Mouse (Mus musculus) thymus, postnatal 36 days (tissue): ENCODE measurements around the gene Acox1.

ENCODE experiments used
- DNase-seq, 2 experiments: peaks; one replicate each; pipeline ENCODE4 v3.0.0; 2022; ENCODE audit warnings: mixed read lengths in 2 of 2

The Acox1 gene

DNA sequence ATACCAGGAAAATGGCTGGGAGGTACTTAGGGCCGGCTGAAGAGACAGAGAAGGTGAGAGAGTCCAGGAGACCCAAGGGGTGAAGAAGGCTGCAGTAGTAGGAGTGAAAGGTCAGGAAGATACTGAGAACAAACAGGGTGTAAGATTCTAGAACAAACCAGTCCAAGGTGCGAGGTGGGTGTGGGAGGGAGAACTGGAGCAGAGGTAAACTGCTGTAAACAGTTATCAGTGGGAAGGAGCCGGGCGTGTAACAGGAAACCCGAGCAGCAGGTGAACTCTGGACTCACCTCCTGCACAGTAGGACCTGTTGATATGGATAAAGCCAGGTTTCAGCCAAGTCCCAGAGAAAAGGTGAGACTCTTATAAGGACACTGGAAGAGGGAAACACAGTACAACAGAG is 11.9 kb upstream of the Acox1 start:
- DNase-seq = no peak

DNA sequence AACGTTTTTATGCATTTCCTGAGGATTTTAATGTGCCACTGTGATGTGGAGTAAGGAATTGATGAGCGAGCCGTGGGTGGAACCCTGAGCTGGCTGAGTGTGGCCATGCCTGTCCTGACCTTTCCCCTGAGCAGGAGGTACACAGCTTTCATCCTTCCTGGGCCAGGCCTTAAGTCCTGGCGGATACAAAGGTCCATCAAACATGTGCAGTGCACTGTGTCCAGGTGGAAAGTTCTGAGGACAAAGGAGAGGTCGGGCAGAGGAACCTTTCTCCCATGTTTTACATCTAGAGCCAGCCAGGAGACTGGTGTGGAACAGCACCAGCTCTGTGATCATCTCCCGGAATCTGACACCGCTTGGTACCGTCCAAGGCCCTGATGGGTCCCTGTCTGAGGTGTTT is 10.4 kb upstream of the Acox1 start:
- DNase-seq = no peak

DNA sequence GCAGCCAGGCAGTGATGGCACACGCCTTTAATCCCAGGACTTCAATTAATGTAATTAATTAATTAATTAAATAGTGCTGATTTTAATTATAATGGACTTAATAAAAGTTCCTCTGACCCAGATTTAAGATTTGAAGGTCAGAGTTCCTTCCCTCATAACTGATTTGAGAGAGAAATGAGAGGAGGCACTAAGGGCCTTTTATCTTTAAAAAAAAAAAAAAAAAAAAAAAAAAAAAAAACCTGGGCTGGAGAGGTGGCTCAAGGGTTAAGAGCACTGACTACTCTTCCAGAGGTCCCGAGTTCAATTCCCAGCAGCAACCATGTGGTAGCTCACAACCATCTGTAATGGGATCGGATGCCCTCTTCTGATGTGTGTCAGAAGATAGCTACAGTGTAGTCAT is 9.8 kb upstream of the Acox1 start:
- no peak for DNase-seq

DNA sequence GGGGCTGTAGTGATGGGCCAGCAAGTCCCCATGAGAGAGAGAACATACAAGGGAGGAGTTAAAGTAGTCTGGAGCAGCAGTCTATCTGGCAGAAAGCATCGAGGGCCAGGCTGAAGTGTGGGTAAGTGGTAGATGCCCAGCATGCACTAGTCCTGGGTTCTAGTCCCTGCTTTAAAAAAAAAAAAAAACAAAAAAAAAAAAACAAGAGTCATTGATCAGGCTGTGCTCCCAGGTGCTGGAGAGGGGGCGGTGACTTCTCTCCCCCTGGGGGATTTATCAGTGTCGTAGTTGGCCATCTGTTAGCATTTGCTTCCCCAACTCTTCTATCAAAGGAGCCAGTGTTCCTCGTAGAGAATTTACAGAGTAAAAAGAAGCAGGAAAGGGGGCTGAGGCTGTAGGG is 7.8 kb upstream of the Acox1 start:
- DNase-seq = no peak

DNA sequence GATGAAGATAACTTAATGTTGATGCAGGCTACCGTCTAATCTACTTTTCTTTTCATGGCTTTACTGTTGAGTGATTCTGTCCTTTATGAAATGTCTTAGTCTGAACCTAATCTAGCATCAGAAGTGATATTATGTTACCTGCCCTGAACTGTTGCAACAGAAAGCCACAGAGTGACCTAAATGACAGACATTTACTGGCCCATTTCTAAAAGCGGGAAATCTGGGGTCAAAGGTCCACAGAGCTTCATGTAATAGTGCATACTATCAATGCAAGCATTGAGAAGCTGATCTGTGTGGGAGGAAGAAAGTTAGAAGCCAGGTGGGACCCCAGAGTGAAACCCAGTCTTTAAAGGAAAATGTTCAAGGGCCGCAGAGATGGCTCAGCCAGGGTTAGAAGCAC is 4.3 kb upstream of the Acox1 start:
- no peak for DNase-seq

DNA sequence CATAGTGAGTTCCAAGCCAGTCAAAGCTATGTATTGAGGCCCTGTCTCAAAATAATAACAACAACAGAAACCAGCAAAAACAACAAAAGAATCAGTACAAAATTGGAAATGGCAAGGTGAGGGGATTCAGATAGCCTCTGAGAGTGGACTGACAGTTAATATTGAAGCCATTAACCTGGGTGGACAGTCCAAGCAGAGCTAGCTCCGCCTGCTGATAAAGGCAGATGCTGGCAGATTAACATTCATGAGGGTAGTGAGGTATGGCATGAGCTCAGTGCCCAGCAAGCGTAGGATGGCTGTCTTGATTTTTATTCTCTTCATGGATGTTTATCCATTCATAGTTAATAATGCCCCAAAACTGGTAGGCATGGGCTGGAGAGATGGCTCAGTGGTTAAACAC is 2.3 kb upstream of the Acox1 start:
- no peak for DNase-seq

DNA sequence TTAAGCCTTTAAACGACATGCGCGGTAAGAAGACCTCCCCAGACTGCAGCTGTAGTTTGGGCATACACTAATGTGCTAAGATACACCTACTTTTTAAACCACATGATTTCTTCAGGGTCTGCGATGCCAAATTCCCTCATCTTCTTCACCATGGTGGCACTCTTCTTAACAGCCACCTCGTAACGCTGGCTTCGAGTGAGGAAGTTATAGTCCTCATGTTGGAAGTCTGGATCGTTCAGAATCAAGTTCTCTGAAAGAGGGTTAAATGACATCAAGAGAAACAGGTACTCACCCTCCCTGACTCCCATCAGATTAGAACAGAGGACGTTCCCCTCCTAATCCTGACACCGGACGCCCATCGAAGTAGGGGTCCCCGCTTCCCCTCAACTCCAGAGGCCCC is 713 bp downstream of the Acox1 start:
- DNase-seq = no peak

DNA sequence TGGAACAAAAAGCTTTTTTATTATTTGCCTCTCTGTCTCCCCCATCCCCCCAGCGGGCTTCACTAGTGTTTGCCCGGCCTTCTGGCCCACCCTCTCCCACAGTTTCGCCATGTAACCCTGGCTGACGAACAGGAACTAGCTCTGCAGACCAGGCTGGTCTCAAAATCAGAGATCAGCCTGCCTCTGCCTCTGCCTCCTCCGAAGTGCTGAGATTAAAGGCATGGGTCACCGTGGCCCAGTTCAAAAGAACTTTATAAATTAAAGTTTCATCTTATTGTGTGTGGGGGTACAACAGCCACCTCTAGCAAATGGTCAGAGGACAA is 1.3 kb downstream of the Acox1 start:
- no peak for DNase-seq

DNA sequence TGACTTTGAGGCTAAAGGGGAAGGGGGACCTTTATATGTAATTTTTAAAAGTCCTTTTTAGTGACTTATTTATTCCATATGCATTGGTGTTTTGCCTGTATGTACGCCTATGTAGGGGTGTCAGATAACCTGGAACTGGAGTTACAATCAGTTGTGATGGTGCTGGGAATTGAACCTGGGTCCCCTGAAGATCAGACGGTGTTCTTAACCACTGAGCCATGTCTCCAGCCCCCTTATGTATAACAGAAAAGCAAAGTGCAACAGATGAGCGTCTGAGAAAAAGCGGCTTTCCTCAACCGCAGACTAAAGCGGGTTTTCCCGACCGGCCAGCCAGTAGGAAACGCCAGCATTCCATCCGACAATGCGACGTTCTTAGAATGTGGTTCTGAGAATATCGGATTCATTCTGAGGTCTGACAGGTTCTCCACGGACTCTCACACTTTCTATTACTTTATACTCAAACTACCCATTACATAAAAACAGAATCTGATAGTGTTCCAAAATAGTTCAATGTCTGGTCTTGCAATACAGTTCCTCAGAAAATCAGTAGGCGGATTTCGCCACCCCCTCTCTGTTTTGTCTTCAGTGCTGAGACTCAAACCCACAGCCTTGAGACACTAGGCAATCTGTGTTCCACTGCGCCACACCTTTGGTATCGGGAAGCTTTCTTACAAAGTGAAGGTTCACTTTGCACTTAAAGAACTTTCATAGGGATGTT is 1.8 kb downstream of the Acox1 start:
- DNase-seq = no peak

DNA sequence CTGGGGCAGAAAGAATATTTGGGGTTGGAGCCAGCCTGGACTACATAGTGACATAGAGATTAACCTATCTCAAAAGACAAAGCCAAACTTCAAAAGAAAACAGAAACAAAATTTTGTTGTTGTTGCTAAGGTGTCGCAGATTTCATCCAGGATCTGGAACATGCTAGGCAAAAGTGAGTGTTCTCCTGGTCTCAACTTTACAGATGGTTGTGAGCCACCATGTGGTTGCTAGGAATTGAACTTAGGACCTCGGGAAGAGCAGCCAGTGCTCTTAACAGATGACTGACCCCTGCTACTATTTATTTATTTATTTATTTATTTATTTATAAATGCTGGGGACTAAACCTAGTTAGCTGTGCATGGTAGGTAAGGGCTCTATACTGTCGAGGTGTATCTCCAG is 2.5 kb downstream of the Acox1 start:
- no peak for DNase-seq

DNA sequence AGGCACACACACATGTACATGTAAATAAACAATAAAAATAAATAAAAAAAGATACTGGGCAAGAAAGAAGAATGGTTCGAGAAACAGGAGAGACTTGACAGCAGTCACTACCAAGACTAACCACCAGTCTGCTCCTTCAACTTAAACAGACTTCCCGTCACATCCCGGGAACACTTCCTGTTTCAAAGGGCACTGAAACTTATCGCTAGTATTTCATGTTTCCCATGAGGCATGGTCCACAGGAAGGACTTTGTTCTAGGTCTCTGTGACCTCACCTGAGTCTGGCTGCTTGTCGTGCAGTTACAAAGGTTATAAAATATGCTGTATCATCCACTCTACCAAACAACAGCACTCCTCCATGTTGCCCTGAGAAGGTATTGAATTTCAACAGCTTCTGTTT is 3.6 kb downstream of the Acox1 start:
- no peak for DNase-seq

DNA sequence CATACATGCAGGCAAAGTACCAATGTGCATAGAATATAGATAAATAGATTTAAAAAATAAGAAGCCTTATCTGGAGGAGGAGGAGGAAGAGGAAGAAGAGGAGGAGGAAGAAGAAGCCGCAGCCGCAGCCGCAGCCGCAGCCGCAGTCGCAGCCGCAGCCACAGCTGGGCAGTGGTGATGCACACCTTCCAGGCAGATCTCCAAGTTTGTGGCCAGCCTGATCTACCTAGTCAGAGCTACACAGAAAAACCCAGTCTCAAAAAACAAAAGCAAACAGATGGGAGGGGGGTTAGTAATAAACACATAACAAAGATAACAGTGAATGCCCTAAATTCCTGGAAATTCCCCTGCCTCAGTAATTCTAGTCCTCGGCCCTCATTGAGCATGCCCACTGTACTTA is 4.2 kb downstream of the Acox1 start:
- DNase-seq = no peak

DNA sequence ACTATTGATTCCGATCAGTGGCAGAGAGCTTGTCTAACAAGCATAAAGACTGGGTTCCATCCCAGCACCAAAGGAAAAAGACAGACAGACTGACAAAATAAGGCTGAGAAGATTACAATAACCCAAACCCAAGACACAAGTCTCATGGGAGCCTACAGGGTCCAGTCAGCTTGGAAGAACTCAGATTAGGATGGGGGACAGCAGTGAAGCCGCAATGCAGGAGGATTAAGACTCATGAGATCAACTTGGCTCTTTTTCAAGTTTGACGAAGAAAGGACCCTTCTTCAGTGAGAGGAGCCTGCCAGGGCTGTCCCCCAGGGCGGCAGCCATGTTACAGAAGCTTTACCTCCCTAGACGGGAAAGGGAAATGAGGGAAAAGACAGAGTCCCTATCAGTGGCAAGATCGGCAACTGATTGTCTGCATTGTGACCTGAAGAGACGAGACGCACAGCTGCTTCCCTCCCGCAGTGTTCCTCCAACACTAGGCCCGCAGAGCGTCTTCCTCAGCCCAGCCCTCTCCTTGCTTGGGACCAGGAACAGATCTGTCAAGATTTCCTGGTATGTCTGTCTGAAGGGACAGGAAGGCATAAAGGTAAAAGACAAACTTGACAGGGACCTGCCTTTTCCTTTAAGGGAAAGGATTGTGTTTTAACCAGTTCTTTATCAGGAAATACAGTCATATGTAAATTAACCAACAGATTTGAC is 11.5 kb downstream of the Acox1 start:
- DNase-seq = no peak

DNA sequence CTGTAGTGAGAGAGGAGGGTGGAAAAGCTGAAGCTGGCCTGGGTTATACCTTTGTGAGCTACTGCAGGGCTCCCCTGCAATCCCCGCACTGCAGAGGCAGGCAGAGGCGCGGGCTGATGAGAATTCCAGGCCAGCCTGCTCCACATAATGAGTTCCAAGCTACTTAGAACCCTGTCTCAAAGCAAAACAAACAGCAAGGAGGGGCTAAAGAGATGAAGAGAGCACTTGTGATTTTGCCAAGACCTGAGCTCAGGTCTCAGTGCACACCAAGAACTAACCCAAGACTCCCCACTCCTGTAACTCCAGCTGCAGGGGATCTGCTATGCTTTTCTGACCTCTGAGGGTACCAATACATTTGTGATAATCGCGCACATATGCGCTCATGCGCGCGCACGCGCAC is 12.5 kb downstream of the Acox1 start:
- no peak for DNase-seq

DNA sequence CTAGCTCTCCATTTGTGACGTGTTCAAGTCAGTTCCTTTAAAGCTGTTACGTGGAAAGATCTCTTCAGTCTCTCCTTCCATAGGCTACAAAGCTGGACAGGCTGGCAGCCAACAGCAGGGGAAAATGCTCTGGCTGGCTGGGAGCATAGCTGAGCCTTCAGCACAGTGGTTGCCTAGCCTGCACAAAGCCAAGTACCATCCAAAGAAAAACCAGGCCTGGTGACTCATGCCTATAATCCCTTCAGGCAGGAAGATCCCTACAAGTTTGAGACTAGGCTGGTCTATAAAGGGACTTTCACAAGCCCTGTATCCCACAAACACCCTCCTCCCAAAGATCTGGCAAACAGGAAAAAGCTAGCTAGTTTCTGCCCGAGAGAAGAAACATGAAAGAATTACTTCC is 13.0 kb downstream of the Acox1 start:
- DNase-seq = no peak

DNA sequence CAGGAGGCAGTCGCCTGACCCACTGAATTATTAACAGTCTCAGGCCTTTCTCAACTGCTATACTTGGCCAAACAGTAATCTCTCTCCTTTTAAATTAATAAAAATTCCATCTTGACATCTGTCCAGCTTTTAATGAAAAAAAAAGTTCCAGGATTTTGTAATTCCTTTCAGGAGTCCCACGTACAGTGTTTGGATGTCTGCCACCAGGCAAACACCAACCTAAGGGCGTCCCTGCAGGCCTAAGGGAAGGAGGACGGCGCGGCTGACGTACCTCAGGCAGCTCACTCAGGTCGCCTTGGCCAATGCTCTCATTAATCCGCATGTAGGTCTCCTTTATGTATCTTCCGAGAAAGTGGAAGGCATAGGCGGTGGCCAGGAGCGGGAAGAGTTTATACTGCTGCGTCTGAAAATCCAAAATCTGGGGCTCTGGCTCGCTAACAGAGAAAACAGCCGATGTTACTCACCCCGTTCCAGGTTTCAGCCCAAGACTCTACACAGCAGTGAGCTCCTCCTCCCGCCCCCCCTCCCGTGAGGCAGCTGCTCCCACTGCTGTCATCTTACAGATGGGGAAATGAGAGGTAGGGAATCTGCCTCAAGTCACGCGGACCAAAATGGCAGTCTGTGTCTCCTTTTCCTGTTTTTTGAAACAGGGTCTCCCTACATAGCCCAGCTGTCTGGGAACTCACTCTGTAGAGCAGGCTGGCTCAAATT is 20.3 kb downstream of the Acox1 start:
- DNase-seq = no peak

DNA sequence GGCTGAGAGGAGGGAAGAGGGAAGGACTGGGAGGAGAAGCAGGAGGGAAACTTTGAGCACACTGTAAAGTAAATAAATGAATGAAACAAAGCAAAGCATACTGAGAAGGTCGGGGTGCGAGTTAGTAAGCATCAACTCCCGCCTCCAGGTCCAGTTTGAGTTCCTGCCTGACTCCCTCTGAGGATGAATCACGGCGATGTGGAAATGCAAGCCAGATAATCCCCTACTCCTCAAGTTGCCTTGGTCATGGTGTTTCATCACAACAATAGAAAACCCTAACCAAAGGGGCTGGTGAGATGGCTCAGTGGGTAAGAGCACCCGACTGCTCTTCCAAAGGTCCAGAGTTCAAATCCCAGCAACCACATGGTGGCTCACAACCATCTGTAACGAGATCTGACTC is 22.8 kb downstream of the Acox1 start:
- no peak for DNase-seq

DNA sequence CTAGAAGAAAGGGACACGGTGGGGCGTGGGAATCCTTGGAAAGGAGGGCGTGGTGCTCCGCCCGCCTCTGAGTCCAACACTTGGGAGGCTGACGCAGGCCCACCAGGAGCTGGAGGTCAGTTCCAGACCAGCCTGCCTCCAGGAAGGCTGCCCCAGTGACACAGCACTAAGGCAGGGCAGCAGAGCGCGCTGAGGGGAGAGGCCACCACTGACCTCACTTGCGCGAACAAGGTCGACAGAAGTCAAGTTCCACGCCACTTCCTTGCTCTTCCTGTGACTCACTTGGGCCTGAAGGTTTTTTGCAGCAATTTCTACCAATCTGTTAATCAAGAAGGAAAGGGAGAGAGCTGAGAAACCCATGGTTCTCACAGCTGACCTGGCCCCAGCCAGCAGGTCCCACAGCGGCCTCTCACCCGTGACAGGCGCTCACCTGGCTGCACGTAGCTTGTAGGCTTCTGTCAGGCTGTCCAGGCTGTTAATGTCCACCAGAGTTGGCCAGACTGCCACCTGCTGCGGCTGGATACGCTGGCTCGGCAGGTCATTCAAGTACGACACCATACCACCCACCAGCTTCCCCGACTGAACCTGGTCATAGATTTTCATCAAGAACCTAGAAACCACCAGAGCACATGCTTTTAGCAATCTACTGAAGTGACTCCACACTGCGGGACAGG is 23.9 kb downstream of the Acox1 start:
- no peak for DNase-seq

DNA sequence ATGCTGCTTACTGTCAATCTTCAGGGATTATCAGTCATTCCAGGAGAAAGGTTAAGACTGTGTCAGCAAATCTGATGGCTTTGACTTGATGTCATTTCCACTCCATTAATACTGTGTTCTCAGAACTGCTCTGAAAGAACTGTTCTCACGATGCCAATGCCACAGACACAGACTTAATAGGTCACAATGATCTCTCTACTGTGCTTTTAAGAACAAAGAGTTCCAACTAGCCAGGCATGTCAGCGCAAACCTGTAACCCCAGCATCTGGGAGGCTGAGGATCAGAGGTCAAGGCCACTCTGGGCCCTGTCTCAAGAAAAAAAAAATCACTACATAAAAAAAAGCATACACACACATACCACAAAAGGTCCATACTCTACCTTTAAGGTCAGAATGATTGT is 26.9 kb downstream of the Acox1 start:
- no peak for DNase-seq

DNA sequence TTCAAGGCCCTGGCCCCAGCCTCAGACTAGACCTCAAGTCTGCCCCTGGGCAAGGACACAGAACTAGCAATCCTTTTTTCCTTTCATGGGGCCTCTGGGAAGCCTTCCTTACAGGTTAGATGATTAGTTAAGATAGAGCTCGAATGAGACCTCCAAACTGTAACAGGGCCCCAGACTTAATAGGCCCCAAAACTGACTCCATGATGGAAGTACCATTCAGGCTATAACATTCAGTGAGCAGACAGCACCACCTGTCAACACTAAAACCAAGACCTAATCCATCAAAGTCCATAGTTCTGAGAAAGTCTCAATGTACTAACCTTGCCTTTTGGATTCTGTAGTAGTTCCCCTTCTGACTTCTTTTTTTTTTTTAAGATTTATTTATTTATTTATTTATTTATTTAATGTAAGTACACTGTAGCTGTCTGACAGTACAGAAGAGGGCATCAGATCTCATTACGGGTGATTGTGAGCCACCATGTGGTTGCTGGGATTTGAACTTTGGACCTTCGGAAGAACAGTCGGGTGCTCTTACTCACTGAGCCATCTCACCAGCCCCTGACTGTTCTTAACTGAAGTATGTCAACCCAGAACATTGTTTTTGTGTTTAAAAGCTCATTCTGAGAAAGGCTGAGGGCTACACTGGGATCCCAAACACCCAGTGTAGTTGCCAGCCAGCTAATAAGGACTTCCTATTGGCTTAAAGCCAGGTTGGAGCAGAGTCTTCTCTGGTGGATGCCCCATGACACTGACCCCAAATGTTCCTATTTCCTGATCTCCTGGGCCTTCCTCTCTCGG is 28.6 kb downstream of the Acox1 start:
- no peak for DNase-seq

DNA sequence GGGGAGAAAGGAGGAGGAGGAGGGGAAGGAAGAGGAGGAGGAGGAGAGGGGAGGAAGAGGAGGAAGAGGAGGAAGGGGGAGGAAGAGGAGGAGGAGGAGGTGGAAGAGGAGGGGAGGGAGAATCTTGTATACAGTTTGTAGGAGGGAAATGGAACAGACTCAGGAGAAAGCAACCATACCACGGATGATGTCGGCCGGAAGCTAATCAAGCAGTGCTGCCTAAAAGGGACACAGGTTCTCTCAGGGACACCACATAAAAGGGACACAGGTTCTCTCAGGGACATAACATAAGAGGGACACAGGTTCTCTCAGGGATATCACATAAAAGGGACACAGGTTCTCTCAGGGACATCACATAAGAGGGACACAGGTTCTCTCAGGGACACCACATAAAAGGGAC is 29.6 kb downstream of the Acox1 start:
- DNase-seq = no peak

DNA sequence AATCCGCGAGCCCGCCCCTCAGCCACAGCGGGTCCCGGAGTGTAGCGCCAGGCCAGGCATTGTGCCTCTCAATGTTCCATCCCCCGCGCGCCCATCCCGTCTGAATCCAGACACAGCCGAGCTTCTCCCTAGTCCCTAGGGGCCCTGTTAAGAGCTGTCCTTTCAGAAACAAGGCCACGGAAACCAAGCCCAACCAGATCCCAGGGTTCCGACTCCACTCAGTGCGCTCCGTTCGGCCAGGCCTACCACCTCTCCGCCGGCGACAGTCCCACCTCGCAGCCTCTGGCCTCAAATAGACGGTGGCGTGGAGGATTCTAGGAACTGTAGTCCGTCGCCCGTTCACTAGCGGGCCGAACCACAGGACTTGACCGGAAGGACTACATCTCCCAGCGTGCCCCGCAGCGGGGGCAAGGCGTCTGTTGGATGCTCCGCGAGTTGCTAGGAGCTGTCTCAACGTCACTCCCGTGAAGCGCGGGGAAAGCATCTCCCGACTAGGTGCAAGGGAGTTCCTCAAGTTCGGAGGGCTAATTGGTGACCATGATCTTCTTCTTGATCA is 30.9 kb downstream of the Acox1 start, which contains the start of gene Fbf1:
Gene Fbf1, minus strand, starts transcription at position 283 of the 556 bp plus-strand sequence.
- DNase-seq = peak; percentile 89 to 93

DNA sequence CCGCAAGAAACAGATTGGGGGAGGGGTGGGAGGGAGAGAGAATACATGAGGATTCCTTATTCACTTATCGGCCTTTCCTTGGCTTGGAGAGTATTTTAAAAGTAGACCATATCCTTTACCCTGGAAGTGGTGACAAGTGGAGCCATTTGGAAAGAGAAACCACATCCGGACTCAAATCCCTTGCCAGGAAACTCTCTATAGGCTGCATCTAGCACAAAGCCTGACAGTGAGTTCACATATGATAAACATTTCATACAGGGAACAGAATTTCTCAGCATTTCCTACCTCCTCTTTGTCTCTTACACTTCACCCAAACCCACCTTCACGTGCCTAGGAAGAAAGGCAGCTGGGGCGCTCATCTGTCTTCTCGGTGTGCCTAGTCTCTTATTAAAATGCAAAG is 31.6 kb downstream of the Acox1 start:
- DNase-seq = no peak
